In the genomic region with DNA sequence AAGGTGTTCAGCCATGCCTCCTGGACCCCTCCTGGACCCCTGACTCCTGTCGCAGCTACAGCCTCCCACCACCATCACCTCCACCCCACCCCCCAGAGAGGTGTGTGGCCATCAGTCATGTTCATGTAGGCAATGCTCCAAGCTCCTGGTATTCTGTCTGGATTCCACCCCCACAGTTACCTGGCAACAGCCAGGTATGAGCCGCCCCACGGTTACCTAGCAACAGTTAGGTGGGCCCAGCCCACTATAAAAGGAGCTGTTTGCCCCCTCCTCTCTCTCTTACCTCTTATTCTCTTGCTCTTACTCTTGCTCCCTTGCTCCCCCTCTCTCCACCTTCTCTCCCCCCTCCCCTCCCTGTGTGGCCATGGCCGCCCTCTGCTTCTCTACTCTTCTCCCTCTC, we compare ENCODE assay signal across 27 mouse cellular contexts.
A peak's percentile ranks its signal among the peaks of the same experiment; 100 is the strongest.
DNase-seq lines count a peak whose midpoint lies in the region; ATAC-seq lines count a peak whose summit lies in the region.
"Had no signal": no experiment of that assay in that cellular context is flagged by ENCODE, and none has a peak within 500 bp of the region (broad histone marks: within the 10 kb centered on the region; RNA-seq: fewer than 3 reads in every experiment).

No protein-coding gene starts in this region.

- no peak overlapping the region for H3K4me2 ChIP-seq in hindbrain, embryonic 16.5 days (ENCODE audit: low read length)
- no peak overlapping the region for H3K4me2 ChIP-seq in midbrain, embryonic 16.5 days (ENCODE audit: low read length)
- H3K4me2 ChIP-seq in midbrain, embryonic 11.5 days, result no peak overlapping the region
- H3K4me2 ChIP-seq: embryonic facial prominence, embryonic 15.5 days; forebrain, embryonic 15.5 days had no signal

- H3K36me3 ChIP-seq in hindbrain, embryonic 10.5 days, result no peaks in the 10 kb centered on the region
- H3K36me3 ChIP-seq in hindbrain, embryonic 16.5 days (ENCODE audit: control insufficient read depth, insufficient read depth, low read length), result no peaks in the 10 kb centered on the region
- no peaks in the 10 kb centered on the region for H3K36me3 ChIP-seq in midbrain, embryonic 16.5 days (ENCODE audit: control insufficient read depth, insufficient read depth, low read length)
- no peaks in the 10 kb centered on the region for H3K36me3 ChIP-seq in midbrain, embryonic 11.5 days (ENCODE audit: control insufficient read depth, insufficient read depth, low read length)
- no peaks in the 10 kb centered on the region for H3K36me3 ChIP-seq in limb, embryonic 10.5 days
- H3K36me3 ChIP-seq: embryonic facial prominence, embryonic 15.5 days; forebrain, embryonic 15.5 days; limb, embryonic 15.5 days had no signal

- WGBS in hindbrain, embryonic 10.5 days, result 83% methylated on average over 4 of the region's 4 CpGs
- WGBS in hindbrain, embryonic 16.5 days, result 89% methylated on average over 4 of the region's 4 CpGs
- WGBS in midbrain, embryonic 16.5 days, result 84% methylated on average over 4 of the region's 4 CpGs
- 88% methylated on average over 4 of the region's 4 CpGs for WGBS in midbrain, embryonic 11.5 days
- WGBS in limb, embryonic 10.5 days, result 90% methylated on average over 4 of the region's 4 CpGs

- no peaks in the 10 kb centered on the region for H3K9me3 ChIP-seq in hindbrain, embryonic 10.5 days
- H3K9me3 ChIP-seq in hindbrain, embryonic 16.5 days (ENCODE audit: control insufficient read depth, low read length), result 0 out of 2 replicates have a peak, but pooled peaks cover 2% of the 10 kb centered on the region
- no peaks in the 10 kb centered on the region for H3K9me3 ChIP-seq in midbrain, embryonic 16.5 days (replicated peaks; ENCODE audit: control insufficient read depth, low read length, poor library complexity, severe bottlenecking)
- H3K9me3 ChIP-seq in midbrain, embryonic 11.5 days (ENCODE audit: control insufficient read depth, low read length), result no peaks in the 10 kb centered on the region
- no peaks in the 10 kb centered on the region; the same call in 1 of the 2 replicates for H3K9me3 ChIP-seq in limb, embryonic 10.5 days (replicated peaks)
- H3K9me3 ChIP-seq: embryonic facial prominence, embryonic 15.5 days; forebrain, embryonic 15.5 days; limb, embryonic 15.5 days had no signal

- H3K27ac ChIP-seq in hindbrain, embryonic 10.5 days, result 0 out of 2 replicates have a peak overlapping the region, but pooled peaks have one; percentile 37
- no peak overlapping the region for H3K27ac ChIP-seq in hindbrain, embryonic 16.5 days (ENCODE audit: low read depth, low read length)
- no peak overlapping the region for H3K27ac ChIP-seq in midbrain, embryonic 16.5 days (ENCODE audit: low read length)
- no peak overlapping the region for H3K27ac ChIP-seq in midbrain, embryonic 11.5 days (ENCODE audit: low read depth, low read length)
- 0 out of 2 replicates have a peak overlapping the region, but pooled peaks have one; percentile 28 for H3K27ac ChIP-seq in limb, embryonic 10.5 days
- H3K27ac ChIP-seq: embryonic facial prominence, embryonic 15.5 days; forebrain, embryonic 15.5 days; heart, adult 2 months; left cerebral cortex, adult 2 months; limb, embryonic 15.5 days; liver, embryonic 14.5 days had no signal

- ATAC-seq in hindbrain, embryonic 16.5 days, result no peak
- peak; percentile 67 for ATAC-seq in midbrain, embryonic 16.5 days
- ATAC-seq in midbrain, embryonic 11.5 days (ENCODE audit: low FRiP score), result no peak
- ATAC-seq: forebrain, embryonic 15.5 days; inflammation-experienced regulatory T-cells, adult 6 months; lung, postnatal 0 days had no signal

- DNase-seq in hindbrain, embryonic 10.5 days (ENCODE audit: low spot score), result no peak
- no peak for DNase-seq in midbrain, embryonic 11.5 days (ENCODE audit: low spot score, missing footprints)
- DNase-seq in ES-CJ7 (ENCODE audit: low read depth, low spot score), result peak; percentile 33
- no peak for DNase-seq in limb, embryonic 10.5 days (ENCODE audit: low spot score)
- DNase-seq in right cerebral cortex, postnatal 14 days, result no peak
- DNase-seq: adrenal gland, adult 2 months; B cell, adult 2 months; cerebellum, adult 11 months; cerebellum, adult 9-11 months; gastrocnemius, postnatal 25 days; heart, adult 2 months; kidney, adult 18-20 months; kidney, postnatal 4 days; layer of hippocampus, adult 9-11 months; right cerebral cortex, postnatal 25 days; spleen, adult 18-20 months; thymus, postnatal 14 days had no signal

- peaks cover 3% of the 10 kb centered on the region; the same call in 1 of the 2 replicates for H3K27me3 ChIP-seq in hindbrain, embryonic 10.5 days (ENCODE audit: insufficient read depth, poor library complexity, severe bottlenecking)
- H3K27me3 ChIP-seq in hindbrain, embryonic 16.5 days (replicated peaks; ENCODE audit: control insufficient read depth, insufficient read depth, low read length), result no peaks in the 10 kb centered on the region
- H3K27me3 ChIP-seq in midbrain, embryonic 16.5 days (ENCODE audit: control insufficient read depth, insufficient read depth, low read depth, low read length), result no peaks in the 10 kb centered on the region
- no peaks in the 10 kb centered on the region for H3K27me3 ChIP-seq in midbrain, embryonic 11.5 days (ENCODE audit: control insufficient read depth, insufficient read depth, low read length)
- no peaks in the 10 kb centered on the region for H3K27me3 ChIP-seq in limb, embryonic 10.5 days (ENCODE audit: low read depth, poor library complexity, severe bottlenecking)
- H3K27me3 ChIP-seq: embryonic facial prominence, embryonic 15.5 days; forebrain, embryonic 15.5 days; limb, embryonic 15.5 days; megakaryocyte, embryonic 14.5 days had no signal

- H3K9ac ChIP-seq in hindbrain, embryonic 16.5 days (ENCODE audit: low read depth, low read length), result no peak overlapping the region
- no peak overlapping the region for H3K9ac ChIP-seq in midbrain, embryonic 16.5 days (ENCODE audit: low read depth, low read length)
- no peak overlapping the region for H3K9ac ChIP-seq in midbrain, embryonic 11.5 days (ENCODE audit: low read length)
- H3K9ac ChIP-seq: embryonic facial prominence, embryonic 15.5 days; forebrain, embryonic 15.5 days; limb, embryonic 15.5 days; liver, embryonic 14.5 days had no signal

- H3K4me1 ChIP-seq in hindbrain, embryonic 10.5 days (replicated peaks), result peaks cover 13% of the 10 kb centered on the region
- H3K4me1 ChIP-seq in hindbrain, embryonic 16.5 days (ENCODE audit: control insufficient read depth, insufficient read depth, low read depth, low read length), result no peaks in the 10 kb centered on the region
- H3K4me1 ChIP-seq in midbrain, embryonic 16.5 days (ENCODE audit: control insufficient read depth, insufficient read depth, low read length), result no peaks in the 10 kb centered on the region
- no peaks in the 10 kb centered on the region for H3K4me1 ChIP-seq in midbrain, embryonic 11.5 days (ENCODE audit: control insufficient read depth, insufficient read depth, low read length)
- H3K4me1 ChIP-seq in limb, embryonic 10.5 days, result peaks cover 14% of the 10 kb centered on the region; the same call in 1 of the 2 replicates
- H3K4me1 ChIP-seq: forebrain, embryonic 15.5 days; megakaryocyte, embryonic 14.5 days had no signal

- no peak overlapping the region for H3K4me3 ChIP-seq in hindbrain, embryonic 10.5 days
- H3K4me3 ChIP-seq in hindbrain, embryonic 16.5 days (ENCODE audit: low read length), result no peak overlapping the region
- no peak overlapping the region for H3K4me3 ChIP-seq in midbrain, embryonic 16.5 days (ENCODE audit: low read depth, low read length)
- H3K4me3 ChIP-seq in midbrain, embryonic 11.5 days (ENCODE audit: low read depth, low read length), result no peak overlapping the region
- H3K4me3 ChIP-seq in limb, embryonic 10.5 days, result no peak overlapping the region
- H3K4me3 ChIP-seq: embryonic facial prominence, embryonic 15.5 days; forebrain, embryonic 15.5 days; heart, adult 2 months; left cerebral cortex, adult 2 months; limb, embryonic 15.5 days; megakaryocyte, embryonic 14.5 days had no signal

Comparison
In these comparisons a context has a peak if more than half of its experiments do, and no peak if none do; other contexts are left out.
1. H3K27ac ChIP-seq: peak in hindbrain, embryonic 10.5 days (single experiment) and limb, embryonic 10.5 days (single experiment); none in hindbrain, embryonic 16.5 days (single experiment), midbrain, embryonic 16.5 days (single experiment) and midbrain, embryonic 11.5 days (single experiment).